Mouse (Mus musculus): Measurements from ENCODE around the gene Cfap300. TPM values are rescaled to one million over a fixed set of nuclear protein-coding genes. Genes with fewer than 3 reads are reported as not detected.

Cfap300 gene
- 153 TPM for polyA plus RNA-seq (2014; fragmentation: Illumina TruSeq; extraction: RNeasy Lipid Tissue Mini Kit (QIAGEN cat#74804); ENCODE audit: low read depth, low replicate concordance)

GRCm38 (mm10) chr9:8042338-8043043 lies at the start of gene Cfap300:
Gene Cfap300, minus strand, starts transcription at chr9:8042823.

DNA sequence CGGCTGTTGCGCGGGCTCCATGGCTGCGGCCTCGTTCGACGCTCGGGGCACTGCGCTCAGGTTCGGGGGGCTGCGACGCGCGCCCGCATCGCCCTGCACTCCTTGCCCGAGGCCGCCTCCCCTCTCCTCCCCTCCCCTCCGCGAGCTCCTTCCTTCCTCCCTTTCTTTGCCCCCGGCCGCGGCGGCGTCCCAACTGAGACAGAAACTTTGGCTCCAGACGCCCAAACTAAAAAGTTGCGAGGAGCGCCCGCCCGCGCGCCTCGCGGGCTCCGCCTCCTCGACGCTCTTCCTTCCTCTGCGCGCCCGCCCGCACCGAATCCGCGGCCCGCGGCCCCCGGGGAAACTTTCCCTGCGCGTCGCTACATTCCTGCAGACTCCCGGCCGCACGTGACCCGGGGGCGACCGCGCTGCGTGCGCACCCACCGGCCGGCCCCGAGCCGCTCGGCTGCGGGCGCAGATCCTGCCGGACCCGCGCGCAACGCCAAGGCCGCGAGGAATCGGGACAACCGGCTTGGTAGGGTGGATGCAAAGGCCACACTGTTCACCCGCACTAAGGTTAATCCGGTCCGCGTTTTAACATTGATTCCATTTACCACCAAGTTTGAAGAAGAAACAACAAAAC lies 38.1 kb downstream of the Cfap300 start, which contains the start of gene Yap1:
Gene Yap1 (minus strand): TSS at position 227 of the 622 bp plus-strand sequence.

Other genes with a start within 250 kb of the Cfap300 start
- gene Birc2, start 205.8 kb downstream of the Cfap300 start, polyA plus RNA-seq (2014; fragmentation: Illumina TruSeq; extraction: RNeasy Lipid Tissue Mini Kit (QIAGEN cat#74804); ENCODE audit: low read depth, low replicate concordance), result 160 TPM
- gene Birc3, start 169.6 kb downstream of the Cfap300 start, polyA plus RNA-seq (2014; fragmentation: Illumina TruSeq; extraction: RNeasy Lipid Tissue Mini Kit (QIAGEN cat#74804); ENCODE audit: low read depth, low replicate concordance), result 6.9 TPM
- gene Yap1, start 38.2 kb downstream of the Cfap300 start, polyA plus RNA-seq (2014; fragmentation: Illumina TruSeq; extraction: RNeasy Lipid Tissue Mini Kit (QIAGEN cat#74804); ENCODE audit: low read depth, low replicate concordance), result 87.5 TPM
- gene Cep126, start 91.5 kb upstream of the Cfap300 start, polyA plus RNA-seq (2014; fragmentation: Illumina TruSeq; extraction: RNeasy Lipid Tissue Mini Kit (QIAGEN cat#74804); ENCODE audit: low read depth, low replicate concordance), result 607 TPM

Data from testis, adult 10 weeks (tissue).